Mouse (Mus musculus) heart, postnatal 25 days (tissue): ENCODE results near the gene B3gnt2. TPM values are rescaled to one million over a fixed set of nuclear protein-coding genes. Genes with fewer than 3 reads are reported as not detected.

Source experiments
- DNase-seq: peaks from one replicate; pipeline ENCODE4 v3.0.0; 2022; ENCODE audit warnings: low spot score
- intact Hi-C: fragments of 180-260 bp; cut with DNase I; formaldehyde crosslinking; loops from one replicate; pipeline ENCODE4 v1.15.1; 2025
- total RNA-seq, 2 experiments: library from RNA; stranded (reverse); gene quantifications; 2 replicates each; pipeline ENCODE4 v1.2.3; 2021

Gene B3gnt2
- 1 to 10 TPM; 4.8 to 6.0 TPM for total RNA-seq

- intact Hi-C loops, result loop anchor here (2.0 kb wide), 1 partner anchor 96 kb away; no protein-coding TSS in a partner anchor
These were observed at the start of gene B3gnt2 for GRCm38 (mm10) chr11:22860335-22861227. B3gnt2 (minus strand) TSS chr11:22860961.

DNA sequence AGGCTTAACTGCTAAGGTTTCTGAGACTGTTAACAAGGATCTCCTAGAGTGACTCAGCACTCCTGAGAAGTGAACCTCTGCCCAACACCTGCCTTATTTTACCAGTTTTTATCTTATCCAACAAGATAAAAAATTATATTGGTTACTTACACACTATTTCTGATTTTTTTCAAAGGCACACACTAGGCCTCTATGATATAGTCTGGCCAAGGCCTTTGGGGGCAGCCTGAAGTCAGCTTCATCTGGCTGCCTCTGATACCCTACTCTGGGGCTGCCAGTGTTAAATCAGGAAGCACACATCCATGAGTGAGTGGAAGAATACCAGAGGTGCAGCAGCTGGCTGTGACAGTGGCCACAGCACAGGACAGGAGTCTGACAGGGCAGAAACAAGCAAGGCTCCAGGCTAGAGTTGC lies 45.7 kb upstream of the B3gnt2 start:
- intact Hi-C loops, result no loop called here
- DNase-seq, result no peak

More at GRCm38 (mm10) chr11:22860335-22861227, at the start of gene B3gnt2:
- peak; percentile 42 for DNase-seq

GRCm38 (mm10) chr11:22902923-22903322 lies 42.2 kb upstream of the B3gnt2 start:
- DNase-seq, result no peak
- intact Hi-C loops, result no loop called here

DNA sequence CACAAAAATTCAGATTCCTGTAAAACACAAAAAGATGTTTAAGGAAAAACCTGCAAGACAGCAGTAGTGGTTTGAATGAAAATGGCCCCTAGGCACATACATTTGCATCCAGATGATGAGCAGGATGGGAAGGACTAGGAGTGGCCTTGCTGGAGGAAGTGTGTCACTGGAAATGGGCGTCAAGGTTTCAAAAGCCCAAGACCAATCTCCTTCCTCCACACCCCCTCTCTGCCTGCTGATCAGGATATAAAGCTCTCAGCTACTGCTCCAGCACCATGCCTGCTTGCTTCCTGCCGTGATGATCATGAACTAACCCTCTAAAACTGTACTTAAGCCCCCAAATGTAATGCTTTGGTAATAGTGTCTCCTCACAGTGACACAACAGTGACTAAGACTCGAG lies 39.3 kb upstream of the B3gnt2 start:
- DNase-seq, result no peak
- intact Hi-C loops, result no loop called here

DNA sequence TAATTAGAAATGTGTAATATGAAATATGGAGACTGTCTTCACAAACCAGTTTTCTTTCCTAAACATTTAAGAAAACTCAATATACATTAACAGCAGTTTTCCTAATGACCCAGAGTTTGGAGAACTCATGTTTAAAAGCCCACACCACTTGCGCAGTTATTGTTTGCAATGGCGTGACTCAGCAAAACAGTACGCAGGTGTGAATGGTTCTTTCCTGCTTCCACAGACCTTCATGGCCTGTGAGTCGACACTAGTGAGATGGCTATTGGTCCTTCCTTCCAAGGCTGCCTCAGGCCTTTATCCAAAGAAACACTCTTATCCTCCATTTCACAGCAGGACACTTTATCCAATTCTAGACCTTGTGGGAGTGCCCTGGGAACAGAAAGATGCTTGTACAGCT lies 36.9 kb upstream of the B3gnt2 start:
- intact Hi-C loops, result no loop called here
- DNase-seq, result no peak

DNA sequence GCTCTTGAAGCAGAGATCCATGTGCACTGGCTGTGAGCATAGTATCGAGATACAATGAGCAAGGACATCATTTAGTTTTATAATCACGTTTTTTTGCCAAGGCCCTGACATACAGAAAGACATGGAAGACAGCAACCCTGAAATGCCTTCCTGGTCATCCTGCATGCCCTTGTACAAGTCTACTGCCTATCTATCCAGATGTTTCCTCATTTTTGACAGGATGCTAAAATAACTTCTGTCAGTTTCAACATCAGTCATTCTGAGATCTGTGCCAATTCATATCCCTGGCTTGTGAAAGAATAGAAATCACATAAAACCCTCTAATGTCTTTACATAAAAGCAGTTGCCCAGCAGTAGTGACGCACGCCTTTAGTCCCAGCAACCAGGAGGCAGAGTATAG lies 36.4 kb upstream of the B3gnt2 start:
- intact Hi-C loops, result no loop called here

DNA sequence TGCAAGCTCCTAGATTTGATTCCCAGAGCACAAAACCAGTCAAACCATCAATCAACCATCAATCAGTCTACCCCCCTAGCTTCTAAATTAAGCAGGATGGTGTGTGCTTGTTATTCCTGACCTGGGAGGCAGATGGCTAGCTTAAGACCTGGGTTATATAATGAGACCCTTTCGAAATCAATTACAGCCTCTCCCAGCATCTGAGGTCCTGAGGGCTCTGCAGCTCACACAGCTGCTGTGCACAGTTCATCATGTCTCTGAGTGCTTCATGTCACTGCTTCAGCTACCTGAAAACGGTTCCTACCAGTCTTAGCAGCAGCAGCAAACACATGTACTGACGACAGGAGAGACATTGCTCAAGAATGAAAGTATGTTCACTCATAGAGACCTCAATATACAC lies 32.3 kb upstream of the B3gnt2 start:
- intact Hi-C loops, result no loop called here
- DNase-seq, result no peak

More for the DNA sequence above, 36.4 kb upstream of the B3gnt2 start:
- no peak for DNase-seq

DNA sequence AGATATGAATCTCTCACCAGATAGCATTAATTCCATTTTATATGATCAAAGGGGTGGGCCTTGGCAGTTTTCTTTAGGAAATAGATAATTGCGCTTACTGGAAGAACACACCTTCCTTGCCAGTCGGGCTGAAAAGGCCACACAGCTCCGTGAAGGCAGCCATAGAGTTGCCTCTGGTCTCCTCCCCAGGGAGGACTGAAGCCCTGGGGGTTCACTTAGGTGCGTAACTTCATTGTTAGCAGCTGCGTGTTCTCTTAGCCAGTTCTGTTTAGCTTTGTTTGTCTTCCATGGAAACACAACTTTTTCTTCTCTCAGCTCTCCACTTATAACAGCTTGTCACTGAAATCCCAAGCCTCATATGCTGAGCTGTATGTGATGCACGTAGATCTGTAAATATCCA lies 31.7 kb upstream of the B3gnt2 start:
- DNase-seq, result no peak
- intact Hi-C loops, result no loop called here

DNA sequence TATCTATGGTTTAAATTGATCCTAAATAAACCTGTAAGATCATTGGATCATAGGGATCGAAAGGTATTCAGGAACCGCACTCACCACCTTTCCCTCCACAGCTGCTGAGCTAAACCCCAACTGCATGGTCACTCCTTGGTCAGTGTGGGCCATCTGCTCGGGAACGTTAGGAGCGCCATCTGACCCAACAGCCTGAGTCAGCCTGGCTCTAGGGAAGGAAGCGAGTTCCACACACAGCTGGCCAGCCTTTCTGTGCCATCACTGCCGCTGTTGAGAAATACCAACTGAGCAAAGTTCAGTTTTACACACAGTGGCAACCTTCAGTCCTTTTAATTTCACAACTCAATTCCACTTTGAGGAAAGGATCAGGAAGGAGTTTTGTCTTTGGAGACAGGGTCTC lies 31.1 kb upstream of the B3gnt2 start:
- DNase-seq, result no peak
- intact Hi-C loops, result no loop called here

GRCm38 (mm10) chr11:22891242-22891641 lies 30.5 kb upstream of the B3gnt2 start:
- intact Hi-C loops, result no loop called here
- DNase-seq, result no peak

DNA sequence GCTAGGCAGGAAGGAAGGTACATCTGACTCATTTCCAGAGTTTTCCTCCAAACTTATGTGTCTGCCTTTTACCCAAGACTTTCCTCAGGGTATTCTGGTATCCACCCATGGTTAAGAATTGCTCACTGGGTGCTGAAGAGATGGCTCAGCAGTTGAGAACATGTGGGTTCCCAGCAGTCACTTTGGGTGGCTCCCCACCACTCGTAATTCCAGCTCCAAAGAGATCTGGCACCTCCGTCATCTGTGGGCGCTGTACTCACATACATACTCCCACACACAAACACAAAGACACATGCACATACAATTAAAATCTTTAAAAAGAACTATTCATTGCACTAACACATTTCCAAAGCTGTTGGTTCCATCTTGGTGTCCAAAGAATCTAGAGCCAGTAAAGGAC lies 28.5 kb upstream of the B3gnt2 start:
- intact Hi-C loops, result no loop called here
- no peak for DNase-seq

DNA sequence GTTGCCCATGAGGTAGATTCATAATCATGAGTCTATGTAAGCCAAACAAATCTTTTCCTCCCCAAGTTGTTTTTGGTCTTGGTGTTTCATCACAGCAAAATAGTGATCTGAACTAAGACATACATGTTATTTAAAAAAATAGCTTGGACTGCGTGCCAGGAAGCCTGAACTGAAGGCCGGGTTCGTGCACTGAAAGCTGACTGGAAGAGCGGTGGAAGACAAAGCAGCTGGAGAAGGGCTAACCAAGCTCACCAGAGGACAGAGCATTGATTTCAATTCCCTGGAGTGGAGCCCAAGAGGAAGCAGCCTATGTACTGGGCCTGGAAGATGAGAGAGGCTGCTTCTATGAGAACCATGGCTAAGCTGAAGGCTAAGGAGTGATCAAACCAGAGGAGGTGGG lies 26.2 kb upstream of the B3gnt2 start:
- intact Hi-C loops, result no loop called here
- no peak for DNase-seq

GRCm38 (mm10) chr11:22885350-22885749 lies 24.6 kb upstream of the B3gnt2 start:
- DNase-seq, result no peak

DNA sequence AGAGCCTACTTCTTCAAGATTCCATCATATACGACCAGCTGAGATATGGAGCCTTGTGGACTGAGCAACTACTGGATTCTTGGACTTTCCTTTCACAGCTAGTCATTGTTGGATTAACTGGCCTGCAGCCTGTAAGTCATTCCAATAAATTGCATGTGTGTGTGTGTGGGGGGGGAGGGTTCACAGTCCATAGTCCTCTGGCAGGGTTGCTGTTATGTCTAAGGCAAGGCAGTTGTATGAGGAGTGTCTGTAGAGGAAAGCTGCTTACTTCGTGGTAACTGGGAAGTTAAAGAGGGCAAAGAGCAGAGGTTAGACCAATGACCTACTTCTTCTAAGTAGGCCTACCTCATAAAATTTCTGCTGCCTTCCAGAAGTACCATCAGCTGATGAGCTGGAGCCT lies 22.9 kb upstream of the B3gnt2 start:
- intact Hi-C loops, result no loop called here
- no peak for DNase-seq

More at GRCm38 (mm10) chr11:22885350-22885749, 24.6 kb upstream of the B3gnt2 start:
- intact Hi-C loops, result no loop called here

- DNase-seq, result no peak
- intact Hi-C loops, result no loop called here
These were observed 22.2 kb upstream of the B3gnt2 start for GRCm38 (mm10) chr11:22882926-22883325.

- DNase-seq, result no peak
- intact Hi-C loops, result no loop called here
These were observed 19.8 kb upstream of the B3gnt2 start for GRCm38 (mm10) chr11:22880383-22881172.

DNA sequence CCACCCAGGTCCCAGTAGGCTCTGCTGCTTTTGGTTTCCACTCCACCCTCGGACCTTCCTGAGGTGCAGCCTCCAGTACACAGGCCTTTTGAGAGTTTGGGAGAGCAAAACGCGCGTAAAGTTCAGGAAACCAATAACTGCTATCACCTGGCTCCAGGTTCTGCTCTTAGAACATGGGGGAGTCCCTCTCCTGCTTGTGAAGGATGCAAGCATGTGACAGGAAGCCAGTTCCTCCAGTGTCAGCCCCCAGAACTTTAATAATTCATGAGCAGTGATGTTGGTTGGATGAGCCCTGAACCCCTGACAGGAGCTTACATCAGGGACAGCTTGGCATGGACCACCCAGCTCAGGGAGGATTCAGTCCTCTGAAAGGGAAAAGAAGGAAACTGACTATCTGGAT lies 18.9 kb upstream of the B3gnt2 start:
- intact Hi-C loops, result loop anchor here (5.0 kb wide), 1 partner anchor 48 kb away; no protein-coding TSS in a partner anchor

DNA sequence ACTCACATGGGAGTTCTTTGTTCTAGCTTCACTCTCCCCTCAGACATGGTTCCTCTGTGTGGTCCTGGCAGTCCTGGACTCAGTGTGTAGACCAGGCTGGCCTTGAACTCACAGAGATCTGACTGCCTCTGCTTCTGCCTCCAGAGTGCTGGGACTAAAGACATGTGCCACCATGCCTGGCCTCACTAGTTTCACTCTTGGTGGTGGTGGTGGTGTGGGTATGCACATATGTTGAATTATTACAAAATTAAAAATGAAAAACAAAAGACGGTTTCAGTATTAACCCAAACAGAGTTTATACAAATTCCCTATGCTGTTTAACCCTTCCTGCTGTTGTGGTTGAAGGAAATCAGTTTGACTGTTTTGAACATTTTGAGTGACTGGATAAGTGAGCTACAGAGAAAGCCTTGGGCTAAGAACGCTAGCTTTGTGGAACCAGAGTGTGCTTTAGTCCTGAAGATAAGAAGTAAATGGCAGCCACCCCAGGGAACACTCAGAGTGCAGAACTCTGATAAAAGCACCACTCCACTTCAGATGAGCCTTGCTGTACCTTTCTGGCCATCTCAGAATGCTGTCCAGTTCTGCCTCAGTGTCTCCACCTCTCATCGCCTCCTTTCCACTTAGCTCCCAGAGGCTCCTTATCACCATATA lies 16.0 kb upstream of the B3gnt2 start:
- no peak for DNase-seq
- intact Hi-C loops, result loop anchor here (5.0 kb wide), 1 partner anchor 50 kb away; no protein-coding TSS in a partner anchor

More for the DNA sequence above, 18.9 kb upstream of the B3gnt2 start:
- no peak for DNase-seq

- intact Hi-C loops, result loop anchor here (5.0 kb wide), 1 partner anchor 52 kb away; no protein-coding TSS in a partner anchor
These were observed 14.5 kb upstream of the B3gnt2 start for GRCm38 (mm10) chr11:22875279-22875678.

GRCm38 (mm10) chr11:22874747-22875146 lies 14.0 kb upstream of the B3gnt2 start:
- no peak for DNase-seq

More at GRCm38 (mm10) chr11:22875279-22875678, 14.5 kb upstream of the B3gnt2 start:
- no peak for DNase-seq

More at GRCm38 (mm10) chr11:22874747-22875146, 14.0 kb upstream of the B3gnt2 start:
- intact Hi-C loops, result loop anchor here (5.0 kb wide), 1 partner anchor 53 kb away; no protein-coding TSS in a partner anchor
